Mouse (Mus musculus) lung, adult 2 months (tissue): Measurements from ENCODE around the gene Ppp2r5e.

Source experiments
- CTCF ChIP-seq: fragments of 200-500 bp; IDR thresholded peaks from 2 replicates; pipeline ENCODE4 v1.5.1; 2011; ENCODE audit warnings: mild to moderate bottlenecking, low read length, control low read depth; ENCODE audit not compliant: insufficient read depth
- POLR2A ChIP-seq: fragments of 200-500 bp; IDR thresholded peaks from 2 replicates; pipeline ENCODE4 v1.6.1; 2011; ENCODE audit warnings: low read depth, mild to moderate bottlenecking, control low read depth, low read length, borderline replicate concordance; ENCODE audit errors: extremely low read depth

GRCm38 (mm10) chr12:75464016-75464769 lies 131.9 kb downstream of the Ppp2r5e start:
- peak; percentile 84 for TF ChIP-seq CTCF
- TF ChIP-seq POLR2A, result no peak
